Mouse (Mus musculus) frontal cortex, adult (tissue): ENCODE data around the gene Grik3.

Experiments used
- ATAC-seq: cut with Nextera tagmentation; 2 replicates; pipeline ENCODE4 v1.9.2; 2017; ENCODE audit warnings: mild to moderate bottlenecking, moderate library complexity, mixed read lengths; ENCODE audit not compliant: low TSS enrichment

Gene Grik3

GRCm38 (mm10) chr4:125491505-125492121 lies 1.1 kb downstream of the Grik3 start:
- ATAC-seq = 0 out of 2 replicates have a peak, but pooled peaks have one; percentile 9

GRCm38 (mm10) chr4:125492122-125492505 lies 1.6 kb downstream of the Grik3 start:
- no peak for ATAC-seq

GRCm38 (mm10) chr4:125492706-125493105 lies 2.2 kb downstream of the Grik3 start:
- ATAC-seq = no peak

GRCm38 (mm10) chr4:125493124-125493523 lies 2.6 kb downstream of the Grik3 start:
- no peak for ATAC-seq

GRCm38 (mm10) chr4:125495477-125495876 lies 5.0 kb downstream of the Grik3 start:
- no peak for ATAC-seq

GRCm38 (mm10) chr4:125497001-125497400 lies 6.5 kb downstream of the Grik3 start:
- ATAC-seq = no peak

- peak; percentile 53 for ATAC-seq
Measured at GRCm38 (mm10) chr4:125497471-125497870, 7.0 kb downstream of the Grik3 start.

GRCm38 (mm10) chr4:125498866-125499265 lies 8.4 kb downstream of the Grik3 start:
- no peak for ATAC-seq

- no peak for ATAC-seq
Measured at GRCm38 (mm10) chr4:125502861-125503260, 12.4 kb downstream of the Grik3 start.

- no peak for ATAC-seq
Measured at GRCm38 (mm10) chr4:125512434-125512833, 21.9 kb downstream of the Grik3 start.

- ATAC-seq = no peak
Measured at GRCm38 (mm10) chr4:125515646-125516045, 25.1 kb downstream of the Grik3 start.

GRCm38 (mm10) chr4:125516612-125517011 lies 26.1 kb downstream of the Grik3 start:
- ATAC-seq = no peak

- no peak for ATAC-seq
Measured at GRCm38 (mm10) chr4:125518861-125519260, 28.4 kb downstream of the Grik3 start.

GRCm38 (mm10) chr4:125522931-125523330 lies 32.4 kb downstream of the Grik3 start:
- no peak for ATAC-seq

- no peak for ATAC-seq
Measured at GRCm38 (mm10) chr4:125525266-125525665, 34.8 kb downstream of the Grik3 start.

GRCm38 (mm10) chr4:125526425-125526824 lies 35.9 kb downstream of the Grik3 start:
- no peak for ATAC-seq

- no peak for ATAC-seq
Measured at GRCm38 (mm10) chr4:125533965-125534364, 43.5 kb downstream of the Grik3 start.

GRCm38 (mm10) chr4:125534449-125534848 lies 43.9 kb downstream of the Grik3 start:
- no peak for ATAC-seq

- no peak for ATAC-seq
Measured at GRCm38 (mm10) chr4:125534991-125535401, 44.5 kb downstream of the Grik3 start.

- ATAC-seq = no peak
Measured at GRCm38 (mm10) chr4:125535465-125535864, 45.0 kb downstream of the Grik3 start.

GRCm38 (mm10) chr4:125535977-125536376 lies 45.5 kb downstream of the Grik3 start:
- no peak for ATAC-seq

GRCm38 (mm10) chr4:125538301-125538965 lies 47.9 kb downstream of the Grik3 start:
- no peak for ATAC-seq

GRCm38 (mm10) chr4:125539617-125540016 lies 49.1 kb downstream of the Grik3 start:
- ATAC-seq = no peak

GRCm38 (mm10) chr4:125543171-125543570 lies 52.7 kb downstream of the Grik3 start:
- ATAC-seq = no peak
